Mouse (Mus musculus): ENCODE data around the gene Kcmf1. TPM values are rescaled to one million over a fixed set of nuclear protein-coding genes. Genes with fewer than 3 reads are reported as not detected.
A peak's percentile ranks its signal among the peaks of the same experiment; 100 is the strongest.
"Not testable (repeated sequence)": the region's sequence is repeated elsewhere in the genome, so short reads cannot be mapped to it uniquely, and the experiment has no call there.

The Kcmf1 gene
- polyA plus RNA-seq, 1 experiment = 69.2 TPM

DNA sequence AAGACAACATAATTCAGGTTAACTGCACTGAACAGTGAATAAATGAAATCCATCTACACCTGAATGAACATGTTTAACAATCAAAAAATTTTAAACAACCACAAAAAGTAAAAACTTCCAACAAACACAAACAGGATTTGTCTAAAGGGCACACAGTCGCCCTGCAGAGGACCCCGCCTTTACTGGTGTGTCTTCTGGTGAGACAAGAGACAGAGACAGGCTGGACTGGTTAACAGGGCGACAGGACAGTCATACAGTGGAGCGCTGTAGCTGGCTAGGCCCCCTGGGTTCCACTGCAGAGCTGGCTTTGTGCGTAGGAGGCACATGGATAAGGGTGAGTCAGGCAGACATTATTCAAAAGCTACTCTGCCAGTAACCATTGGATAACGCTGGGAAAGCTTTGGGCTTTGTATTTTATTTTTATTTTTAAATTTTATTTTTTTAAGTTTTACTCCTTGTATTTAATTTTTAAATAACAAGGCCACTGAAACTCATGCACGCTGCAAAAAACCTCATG is 57.7 kb downstream of the Kcmf1 start:
- DNase-seq (ENCODE audit: low spot score) = no peak

DNA sequence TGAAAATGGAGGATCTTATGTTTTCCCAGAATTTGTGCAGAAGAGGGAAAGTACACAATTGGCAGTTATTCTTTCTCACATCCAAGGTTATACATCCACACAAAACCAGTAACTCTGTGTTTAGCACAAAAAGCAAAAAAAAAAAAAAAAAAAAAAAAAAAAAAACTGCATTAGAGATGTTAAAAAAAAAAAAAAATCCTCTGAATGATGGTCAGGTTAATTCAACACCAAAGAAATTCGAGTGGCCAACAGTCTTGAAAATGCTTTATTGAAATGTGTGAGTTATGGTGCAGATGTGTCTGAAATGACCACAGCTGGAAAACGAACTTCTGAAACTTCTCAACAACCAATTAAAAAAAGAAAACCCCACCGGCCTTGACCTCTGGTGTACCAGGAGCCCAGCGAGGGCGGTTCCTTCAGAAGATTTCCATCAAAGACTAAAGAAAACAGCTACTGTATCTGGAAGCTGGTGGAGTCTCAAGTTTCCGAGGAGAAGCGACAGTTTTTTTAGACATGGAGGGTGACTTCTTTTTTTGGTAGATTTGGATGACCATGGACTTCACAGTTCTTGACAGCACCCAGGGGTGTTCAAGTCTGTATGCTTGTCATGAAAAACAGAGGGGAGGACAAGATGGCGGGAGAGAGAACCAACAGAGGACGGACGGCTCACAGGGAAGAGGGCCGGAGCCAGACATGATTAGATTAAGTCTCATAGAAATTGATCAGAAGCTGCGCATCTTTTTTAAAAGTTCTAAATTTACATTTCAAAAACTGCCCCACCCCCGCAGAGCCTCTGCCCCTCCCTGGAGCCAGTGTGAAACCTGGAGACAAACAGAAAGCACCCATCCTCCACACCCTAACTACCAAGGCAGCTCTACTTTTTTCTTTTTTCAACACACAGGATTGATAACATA is 58.7 kb downstream of the Kcmf1 start:
- no peak for DNase-seq (ENCODE audit: low spot score)

DNA sequence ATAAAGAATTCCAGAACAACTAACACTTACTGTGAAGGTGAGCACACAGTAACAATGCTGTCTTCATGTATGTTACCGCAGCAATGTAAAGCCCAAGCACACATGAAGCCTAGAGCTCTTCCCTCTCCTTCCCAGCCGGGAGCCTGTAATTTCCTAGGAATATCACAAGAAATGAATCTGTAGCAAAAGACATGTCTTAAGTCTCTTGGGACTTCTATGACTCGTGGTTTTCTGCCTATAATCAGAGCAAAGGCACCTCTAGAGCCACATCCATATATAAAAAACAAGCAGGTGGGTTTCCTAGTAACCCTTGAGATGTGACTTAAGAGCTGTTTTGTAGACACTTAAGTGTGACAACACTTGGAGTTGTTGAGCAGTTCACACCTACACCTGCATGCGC is 62.0 kb downstream of the Kcmf1 start:
- DNase-seq (ENCODE audit: low spot score) = no peak

DNA sequence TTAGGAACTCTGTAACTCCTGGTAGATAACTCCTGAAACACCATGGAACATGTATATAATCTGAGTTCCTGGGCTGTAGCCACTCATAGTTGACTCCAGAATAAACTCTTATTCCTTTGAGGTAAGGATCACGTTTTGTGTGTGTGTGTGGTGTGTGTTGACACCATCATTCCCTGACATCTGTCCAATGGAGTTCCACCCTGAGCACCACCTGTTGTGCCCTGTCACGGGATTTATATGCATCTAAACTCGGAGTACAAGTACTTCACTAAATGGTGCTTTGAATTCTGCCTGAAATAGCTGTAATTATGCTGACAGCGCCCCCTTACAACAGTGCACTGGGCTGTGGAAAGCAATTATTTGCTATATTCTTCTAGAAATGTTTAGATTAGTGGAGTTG is 65.3 kb downstream of the Kcmf1 start:
- no peak for DNase-seq (ENCODE audit: low spot score)

GRCm38 (mm10) chr6:72831858-72832257 is 67.9 kb downstream of the Kcmf1 start:
- DNase-seq (ENCODE audit: low spot score) = no peak

DNA sequence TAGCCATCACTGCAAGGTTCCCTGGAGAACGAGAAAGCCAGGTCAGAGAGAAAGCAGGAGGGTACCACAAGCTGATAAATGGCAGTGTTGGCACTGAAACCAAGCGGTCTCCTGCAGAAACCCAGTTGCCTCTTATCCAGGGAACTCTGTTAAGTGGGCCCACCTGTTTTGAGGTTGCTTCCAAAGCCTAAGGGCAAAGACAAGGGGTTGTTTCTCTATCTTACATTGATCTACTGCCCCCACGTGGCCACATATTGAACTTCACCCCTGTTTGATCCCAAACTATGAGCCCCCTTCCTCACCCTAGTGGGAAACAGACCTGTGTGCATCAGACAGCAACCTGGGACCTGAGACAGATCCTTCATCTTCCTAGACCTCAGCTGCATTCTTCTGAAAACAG is 68.5 kb downstream of the Kcmf1 start:
- peak; percentile 44 for DNase-seq (ENCODE audit: low spot score)

DNA sequence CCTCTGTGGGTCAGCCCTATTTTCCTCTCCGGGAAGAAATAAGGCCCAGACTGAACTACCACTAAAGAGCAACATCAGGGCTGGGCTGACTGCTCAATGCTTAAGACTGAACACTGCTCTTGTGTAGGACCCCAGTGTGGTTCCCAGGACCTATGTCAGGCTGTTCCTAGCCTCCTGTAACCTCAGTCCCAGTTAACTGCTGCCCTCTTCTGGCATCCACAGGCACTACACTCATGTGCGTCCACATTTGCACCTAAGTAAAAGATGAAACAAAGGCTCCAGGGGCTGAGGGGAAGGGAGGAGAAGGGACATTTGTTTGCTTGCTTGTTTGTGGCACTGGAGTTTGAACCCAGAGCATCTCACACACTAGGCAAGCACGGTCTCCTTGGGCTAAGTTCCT is 70.9 kb downstream of the Kcmf1 start:
- no peak for DNase-seq (ENCODE audit: low spot score)

DNA sequence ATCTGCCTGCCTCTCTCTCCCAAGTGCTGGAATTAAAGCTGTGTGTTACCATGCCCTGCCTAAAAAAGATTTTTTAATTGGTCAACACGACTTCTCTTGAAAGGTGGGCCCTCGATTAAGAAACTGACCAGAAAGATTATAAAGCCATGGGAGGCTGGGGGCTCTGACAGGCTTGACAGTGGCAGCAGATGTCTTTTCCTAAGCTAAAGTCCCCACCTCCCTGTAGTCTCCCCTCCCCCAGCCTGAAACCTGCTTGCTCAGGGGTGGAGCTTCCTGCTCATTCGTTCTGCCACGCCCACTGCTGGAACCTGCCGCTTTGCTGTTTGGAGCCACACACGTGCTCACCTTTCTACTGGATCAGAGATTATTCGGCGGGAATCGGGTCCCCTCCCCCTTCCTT is 71.7 kb downstream of the Kcmf1 start:
- not testable (repeated sequence) for DNase-seq (ENCODE audit: low spot score)

- DNase-seq (ENCODE audit: low spot score) = no peak
Measured at GRCm38 (mm10) chr6:72825762-72826161, 74.0 kb downstream of the Kcmf1 start.

DNA sequence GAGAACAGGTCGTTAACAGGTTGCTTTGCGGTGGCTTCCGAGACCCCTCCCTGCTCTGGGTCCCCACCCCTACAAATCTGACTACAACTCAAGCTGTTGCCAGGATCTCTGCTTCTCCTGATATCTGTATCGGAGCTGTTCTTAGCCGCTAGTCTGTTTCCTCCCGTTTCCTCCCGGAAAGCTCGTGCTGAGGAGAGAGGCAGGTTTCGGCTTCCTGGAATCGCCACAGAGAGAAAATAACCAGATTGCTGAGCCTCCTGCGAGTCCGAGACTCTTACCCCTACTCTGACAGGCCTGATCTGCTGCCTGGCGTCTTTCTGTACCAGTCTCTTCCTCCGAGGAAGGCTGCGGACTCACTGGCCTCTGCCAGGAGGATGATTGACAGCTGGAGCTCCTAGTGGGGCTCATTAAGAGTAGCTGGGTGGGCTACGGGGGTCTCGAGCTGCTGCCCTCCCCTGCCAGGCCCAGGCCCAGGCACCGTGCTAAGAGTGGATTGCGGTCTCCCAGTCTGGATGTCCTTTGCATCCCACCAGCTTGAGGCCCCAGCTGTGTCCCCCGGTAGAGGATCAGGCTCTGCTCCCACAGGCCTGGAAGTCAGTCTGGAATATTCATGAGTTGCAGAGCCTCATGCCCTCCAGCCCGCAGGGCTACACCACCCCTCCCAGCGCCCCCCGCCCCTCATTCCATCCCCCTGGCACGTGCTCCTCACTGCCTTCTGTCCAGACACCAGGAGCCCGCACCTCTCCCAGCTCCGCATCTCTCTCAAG is 74.6 kb downstream of the Kcmf1 start:
- DNase-seq (ENCODE audit: low spot score) = no peak

- DNase-seq (ENCODE audit: low spot score) = no peak
Measured at GRCm38 (mm10) chr6:72813456-72813855, 86.3 kb downstream of the Kcmf1 start.

GRCm38 (mm10) chr6:72810248-72810647 is 89.5 kb downstream of the Kcmf1 start:
- no peak for DNase-seq (ENCODE audit: low spot score)

- DNase-seq (ENCODE audit: low spot score) = no peak
Measured at GRCm38 (mm10) chr6:72809522-72810149, 90.1 kb downstream of the Kcmf1 start.

DNA sequence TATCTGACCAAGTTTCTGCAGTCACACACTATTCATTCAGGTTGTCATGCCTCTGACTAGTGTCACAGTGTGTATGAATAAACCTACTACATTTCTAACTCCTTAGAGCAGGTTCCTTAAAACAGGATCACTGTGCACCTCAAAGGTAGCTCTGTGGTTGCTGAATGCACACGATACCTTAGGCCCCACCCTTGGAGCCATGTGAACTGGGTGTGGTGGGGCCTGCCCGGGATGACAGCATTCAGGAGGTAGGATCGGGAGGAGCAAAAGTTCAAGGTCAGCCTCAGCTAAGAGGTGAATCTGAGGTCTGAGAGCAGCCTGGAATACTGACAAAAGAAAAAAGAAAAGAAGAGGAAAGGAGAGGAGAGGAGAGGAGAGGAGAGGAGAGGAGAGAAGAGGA is 91.4 kb downstream of the Kcmf1 start:
- no peak for DNase-seq (ENCODE audit: low spot score)

DNA sequence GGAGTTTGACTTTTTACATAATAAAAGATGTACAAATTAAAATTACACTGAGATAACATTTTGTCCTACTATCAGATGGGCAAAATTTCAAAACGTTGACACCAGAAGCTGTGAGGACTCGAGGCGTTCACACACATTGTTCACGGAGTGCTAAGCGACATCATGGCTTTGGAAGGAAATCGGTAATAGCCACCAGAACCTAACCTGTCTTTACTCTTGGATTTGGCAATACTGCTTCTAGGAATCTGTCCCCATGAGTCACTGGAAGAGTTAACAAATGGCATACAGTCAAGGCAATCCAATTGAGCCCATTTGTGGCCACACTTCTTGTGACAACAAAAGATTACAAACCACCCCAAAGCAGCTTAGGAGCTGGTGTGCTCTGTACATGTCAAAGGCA is 96.1 kb downstream of the Kcmf1 start:
- DNase-seq (ENCODE audit: low spot score) = no peak

DNA sequence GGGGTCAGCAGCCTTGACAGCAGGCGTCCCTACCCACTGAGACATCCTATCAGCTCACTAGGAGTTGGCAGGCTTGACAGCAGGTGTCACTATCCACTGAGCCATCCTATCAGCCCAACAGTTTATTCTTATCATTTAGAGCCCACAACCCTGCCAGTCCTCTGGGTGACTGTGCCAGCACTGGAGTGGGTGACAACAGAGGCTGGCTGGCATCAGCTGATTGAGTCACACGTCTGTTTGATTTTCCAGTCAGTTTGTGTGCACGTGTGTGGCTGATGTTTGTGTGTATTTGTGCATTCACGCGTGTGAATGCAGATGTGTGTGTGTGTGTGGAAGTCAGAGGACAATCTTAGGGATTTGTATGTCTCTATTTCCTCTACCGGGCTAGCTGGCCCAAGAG is 97.7 kb downstream of the Kcmf1 start:
- DNase-seq (ENCODE audit: low spot score) = no peak

DNA sequence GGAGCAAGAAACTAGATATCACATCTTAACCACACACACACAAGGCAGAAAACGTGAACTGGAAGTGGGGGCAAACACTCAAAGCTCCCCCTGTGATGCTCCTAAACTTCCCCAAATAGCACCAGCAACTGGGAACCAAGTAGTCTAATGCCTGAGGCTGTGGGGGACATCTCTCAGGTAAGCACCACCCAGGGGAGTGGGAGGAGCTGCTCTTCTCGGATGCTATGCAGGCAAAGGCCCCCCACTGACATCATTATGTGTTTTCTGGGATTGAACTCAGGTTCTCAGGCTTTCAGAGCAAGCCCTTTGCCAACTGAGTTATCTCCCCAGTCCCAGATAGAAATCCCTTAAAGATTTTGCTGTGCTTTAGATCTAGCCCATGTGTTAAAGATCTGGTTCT is 99.1 kb downstream of the Kcmf1 start:
- no peak for DNase-seq (ENCODE audit: low spot score)

DNA sequence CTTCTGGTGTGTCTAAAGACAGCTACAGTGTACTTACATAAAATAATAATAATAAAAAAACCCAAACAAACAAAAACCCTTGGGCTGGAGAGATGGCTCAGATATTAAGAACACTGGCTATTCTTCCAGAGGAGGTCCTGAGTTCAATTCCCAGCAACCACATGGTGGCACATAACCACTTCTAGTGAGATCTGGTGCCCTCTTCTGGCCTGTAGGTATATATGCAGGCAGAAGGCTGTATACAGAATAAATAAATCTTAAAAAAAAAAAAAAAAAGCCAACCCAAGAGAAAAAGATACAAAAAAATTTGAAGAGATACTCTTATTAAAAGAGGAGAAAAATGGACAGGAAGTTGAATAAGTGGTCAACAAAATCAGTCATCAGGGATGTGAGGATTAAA is 102.0 kb downstream of the Kcmf1 start:
- DNase-seq (ENCODE audit: low spot score) = no peak

- DNase-seq (ENCODE audit: low spot score) = no peak
Measured at GRCm38 (mm10) chr6:72795444-72795843, 104.3 kb downstream of the Kcmf1 start.

DNA sequence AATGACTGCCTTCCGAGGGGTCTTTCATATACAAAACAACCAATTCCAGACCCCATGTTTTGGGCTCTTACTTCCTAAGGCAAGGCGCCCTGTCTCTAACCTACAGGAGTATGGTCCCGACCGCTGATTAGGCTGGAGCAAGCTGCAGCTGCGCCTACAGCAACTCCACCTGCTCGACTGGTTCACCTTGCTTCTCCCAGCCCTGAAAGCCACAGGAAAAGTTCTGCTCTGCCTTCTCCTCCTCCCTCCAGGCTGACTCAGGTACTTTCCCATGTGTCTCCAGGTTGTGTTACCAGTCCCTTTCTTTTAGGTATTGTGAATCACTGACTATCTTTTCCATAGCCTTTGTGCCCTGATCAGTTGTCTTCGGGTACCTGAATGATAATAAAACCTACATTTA is 104.9 kb downstream of the Kcmf1 start:
- no peak for DNase-seq (ENCODE audit: low spot score)

GRCm38 (mm10) chr6:72792641-72793040 is 107.1 kb downstream of the Kcmf1 start:
- no peak for DNase-seq (ENCODE audit: low spot score)

Measured in urinary bladder, adult 2 months (tissue).